Comparison of ENCODE assay signal across 26 mouse cellular contexts in the genomic region with DNA sequence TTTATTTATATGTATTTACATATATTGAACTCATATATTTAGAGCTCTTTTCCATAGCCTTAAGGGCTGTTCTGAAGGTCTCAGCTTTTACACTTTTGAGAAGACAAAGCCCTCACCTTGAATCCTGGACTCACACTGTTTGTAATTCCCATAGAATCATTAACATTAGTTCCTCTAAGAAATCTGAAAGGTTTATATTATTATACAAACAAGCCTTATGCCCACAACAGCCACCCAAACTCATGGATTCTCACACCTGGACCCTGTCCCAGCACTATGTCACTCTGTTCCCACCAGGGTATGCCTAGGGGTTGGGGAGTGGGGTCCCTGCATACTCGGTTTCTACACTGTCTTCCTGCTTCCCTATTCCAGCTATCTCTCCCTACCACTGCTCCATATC.
"Had no signal": no experiment of that assay in that cellular context is flagged by ENCODE, and none has a peak within 500 bp of the region (broad histone marks: within the 10 kb centered on the region; RNA-seq: fewer than 3 reads in every experiment).

No protein-coding gene starts in this region.

- H3K36me3 ChIP-seq: heart, embryonic 10.5 days; heart, embryonic 12.5 days; hindbrain, embryonic 10.5 days; hindbrain, embryonic 13.5 days; hindbrain, embryonic 15.5 days; kidney, embryonic 15.5 days; limb, embryonic 13.5 days; limb, embryonic 15.5 days; liver, embryonic 12.5 days had no signal

- H3K27me3 ChIP-seq: heart, embryonic 12.5 days; hindbrain, embryonic 13.5 days; hindbrain, embryonic 15.5 days; kidney, embryonic 15.5 days; limb, embryonic 13.5 days; limb, embryonic 15.5 days; liver, embryonic 12.5 days had no signal

- ATAC-seq: hindbrain, postnatal 0 days; intestine, embryonic 16.5 days; liver, embryonic 12.5 days had no signal

- H3K9me3 ChIP-seq: heart, embryonic 10.5 days; heart, embryonic 12.5 days; hindbrain, embryonic 10.5 days; hindbrain, embryonic 13.5 days; kidney, embryonic 15.5 days; limb, embryonic 13.5 days; limb, embryonic 15.5 days; liver, embryonic 12.5 days had no signal

- H3K4me2 ChIP-seq: heart, embryonic 12.5 days; hindbrain, embryonic 13.5 days; hindbrain, embryonic 15.5 days; kidney, embryonic 15.5 days; limb, embryonic 13.5 days; limb, embryonic 15.5 days; liver, embryonic 12.5 days had no signal

- DNase-seq: gastrocnemius, adult 2 months; gastrocnemius, postnatal 10 days; gastrocnemius, postnatal 25 days; heart, adult 18-20 months; heart, postnatal 10 days; heart, postnatal 4 days; kidney, adult 11 months; kidney, adult 2 months; kidney, adult 9 months; kidney, postnatal 14 days; kidney, postnatal 36 days; layer of hippocampus, adult 9-11 months; left cerebral cortex, postnatal 4 days had no signal

- H3K9ac ChIP-seq: heart, embryonic 12.5 days; hindbrain, embryonic 13.5 days; hindbrain, embryonic 15.5 days; kidney, embryonic 15.5 days; limb, embryonic 13.5 days; limb, embryonic 15.5 days; liver, embryonic 12.5 days; liver, embryonic 14.5 days had no signal

- H3K27ac ChIP-seq: gastrocnemius, adult 2 months; heart, embryonic 10.5 days; hindbrain, embryonic 10.5 days; hindbrain, embryonic 13.5 days; hindbrain, embryonic 15.5 days; hindbrain, postnatal 0 days; kidney, embryonic 15.5 days; kidney, postnatal 0 days; limb, embryonic 13.5 days; limb, embryonic 15.5 days; liver, embryonic 12.5 days; liver, embryonic 14.5 days had no signal

- H3K4me1 ChIP-seq: heart, embryonic 10.5 days; heart, embryonic 12.5 days; hindbrain, embryonic 10.5 days; hindbrain, embryonic 13.5 days; hindbrain, embryonic 15.5 days; kidney, embryonic 15.5 days; limb, embryonic 13.5 days; limb, embryonic 15.5 days; liver, embryonic 12.5 days had no signal

- H3K4me3 ChIP-seq: gastrocnemius, adult 2 months; heart, embryonic 10.5 days; heart, embryonic 12.5 days; hindbrain, embryonic 10.5 days; hindbrain, embryonic 13.5 days; hindbrain, embryonic 15.5 days; kidney, embryonic 15.5 days; limb, embryonic 13.5 days; limb, embryonic 15.5 days; liver, embryonic 12.5 days had no signal
